Mouse (Mus musculus) kidney, adult 8-10 months (tissue): ENCODE data around the gene Oog1.
"Not testable (repeated sequence)": the region's sequence is repeated elsewhere in the genome, so short reads cannot be mapped to it uniquely, and the experiment has no call there.

Source experiments
- DNase-seq, 2 experiments: peaks; one replicate each; pipeline ENCODE4 v3.0.0; 2022

The Oog1 gene

DNA sequence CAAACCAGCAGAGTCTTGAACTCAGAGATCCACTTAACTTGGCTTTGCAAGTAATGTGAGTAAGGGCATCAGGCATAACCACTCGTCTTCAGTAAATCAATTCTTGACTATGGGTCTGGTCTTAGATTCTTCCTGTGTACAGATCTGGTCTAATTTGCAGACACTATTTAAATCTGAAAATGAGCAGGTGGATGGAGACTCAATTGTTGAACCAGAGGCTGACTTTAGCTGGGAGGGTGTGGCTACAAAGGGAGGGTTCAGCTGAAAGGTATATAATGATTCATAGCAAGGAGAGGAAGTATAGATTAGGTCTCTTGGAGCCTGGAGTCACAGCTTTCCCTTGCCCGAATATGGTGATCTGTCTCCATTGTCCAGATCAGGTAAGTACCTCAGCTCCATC is at the start of gene Oog1:
TSS of gene Oog1 (plus strand) at position 301 of the 400 bp plus-strand sequence.
- DNase-seq, result not testable (repeated sequence)

DNA sequence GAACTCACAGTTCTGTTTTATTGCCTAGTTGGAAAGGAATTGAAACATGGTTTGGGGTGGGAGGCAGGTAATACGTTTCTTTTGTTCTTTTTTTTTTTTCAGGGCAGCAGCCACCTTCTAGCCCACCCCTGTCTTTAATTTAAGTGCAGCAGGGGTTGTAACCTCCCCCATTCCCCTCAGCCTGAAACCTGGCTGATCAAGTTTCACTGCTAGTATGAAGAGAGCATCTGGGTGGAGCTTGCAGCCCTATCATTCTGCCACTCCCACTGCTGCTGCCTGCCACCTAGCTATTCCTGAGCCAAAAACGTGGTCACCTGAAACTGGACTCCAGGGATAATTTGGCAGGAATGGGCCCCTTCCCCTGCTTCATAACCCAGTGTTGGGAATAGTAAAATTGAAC is 1.1 kb upstream of the Oog1 start:
- DNase-seq, result not testable (repeated sequence)

DNA sequence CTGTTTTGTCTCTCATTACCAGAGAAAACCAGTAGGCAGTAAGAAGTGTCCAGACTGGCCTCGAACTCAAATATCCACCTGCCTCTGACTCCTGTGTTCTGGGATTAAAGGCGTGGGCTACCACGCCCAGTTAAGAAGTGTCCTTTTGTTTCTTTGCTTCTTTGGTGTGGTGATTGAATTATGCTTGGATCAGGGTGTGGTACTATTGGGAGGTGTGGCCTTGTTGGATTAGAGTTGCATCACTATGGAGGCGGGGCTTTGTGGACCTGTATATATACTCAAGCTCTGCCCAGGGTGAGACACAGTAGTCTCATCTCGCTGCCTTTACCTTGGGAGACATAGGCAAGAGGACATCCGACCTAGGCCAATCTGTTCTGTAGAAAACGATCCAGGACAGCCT is 16.1 kb downstream of the Oog1 start, which contains the start of gene Gm4027:
TSS of gene Gm4027 (plus strand) at position 301 of the 400 bp plus-strand sequence.
- not testable (repeated sequence) for DNase-seq

DNA sequence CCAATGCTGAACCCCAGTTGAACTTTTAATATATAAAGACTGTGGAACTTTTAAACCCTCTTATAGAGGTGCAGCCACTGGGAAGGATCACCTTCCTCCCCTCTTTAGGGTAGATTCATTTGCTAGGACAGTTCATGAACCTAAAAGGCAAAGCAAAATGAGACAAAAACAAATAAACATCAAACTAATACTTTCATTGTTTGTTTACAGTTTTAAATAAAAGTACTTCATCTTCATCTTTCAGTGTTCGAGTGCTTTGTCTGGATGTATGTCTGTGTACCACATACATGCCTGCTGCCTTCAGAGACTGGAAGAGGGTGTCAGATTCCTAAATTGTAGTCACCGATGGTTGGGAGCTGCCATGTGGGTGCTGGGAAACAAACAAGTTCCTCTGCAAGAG is 42.0 kb downstream of the Oog1 start, which contains the start of gene Gm16381:
TSS of gene Gm16381 (minus strand) at position 101 of the 400 bp plus-strand sequence.
- not testable (repeated sequence) for DNase-seq

DNA sequence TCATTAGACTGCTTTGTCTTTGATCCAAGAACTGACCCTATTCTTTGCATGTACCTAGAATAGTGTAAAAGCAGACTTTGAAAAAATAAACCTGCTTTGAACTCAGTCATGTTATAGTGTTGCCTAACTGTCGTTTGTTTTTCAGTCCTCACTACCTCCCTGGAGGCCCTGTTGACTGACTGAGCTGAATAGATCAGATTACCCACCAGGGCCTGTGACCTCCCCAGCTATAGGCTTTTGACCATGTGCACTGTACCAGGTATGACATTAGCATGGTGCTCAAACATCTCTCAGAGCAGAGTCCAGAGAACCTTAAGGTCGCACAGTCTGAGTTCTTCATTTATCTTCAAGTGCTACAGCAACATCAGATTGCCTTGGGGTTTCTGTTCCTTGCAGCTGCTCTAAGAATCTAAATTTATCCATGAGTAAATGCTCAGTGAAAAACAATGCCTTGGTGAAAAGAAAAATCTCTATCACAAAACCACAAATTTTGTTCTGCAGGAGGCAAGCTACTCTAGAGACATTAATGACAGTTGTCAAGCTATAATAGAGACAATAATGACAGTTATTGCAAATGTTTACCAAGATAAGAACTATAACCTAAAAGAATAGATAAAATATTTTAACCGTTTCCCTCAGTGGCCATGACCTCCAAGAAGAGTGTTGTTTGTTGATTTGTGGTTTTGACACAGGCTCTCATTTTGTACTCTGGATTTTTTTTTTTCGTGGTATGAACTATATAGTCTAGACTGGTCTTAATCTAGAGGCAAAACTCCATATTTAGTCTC is 50.6 kb downstream of the Oog1 start:
- not testable (repeated sequence) for DNase-seq
